Mouse (Mus musculus): Measurements from ENCODE around the gene Hps3.
"Not testable (repeated sequence)": the region's sequence is repeated elsewhere in the genome, so short reads cannot be mapped to it uniquely, and the experiment has no call there.

The Hps3 gene

DNA sequence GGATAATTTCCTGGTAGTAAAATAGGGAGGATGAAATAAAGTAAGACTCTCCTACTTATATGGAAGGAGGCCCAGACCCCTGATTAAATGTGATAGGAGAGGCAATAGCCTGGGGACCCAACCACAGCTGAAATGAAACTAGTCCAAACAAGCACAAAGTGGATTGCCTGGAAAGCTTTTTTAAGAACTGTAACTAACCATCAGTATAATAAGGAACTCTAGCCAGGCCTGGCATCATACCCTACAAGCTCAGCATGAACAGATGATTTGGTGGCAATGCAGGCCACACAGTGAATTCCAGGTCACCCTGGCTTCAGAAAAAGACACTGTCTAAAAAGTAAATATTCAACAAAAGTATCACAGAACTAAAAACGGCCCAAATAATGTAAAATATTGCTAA lies 29.5 kb downstream of the Hps3 start:
- DNase-seq (ENCODE audit: low read depth) = no peak

DNA sequence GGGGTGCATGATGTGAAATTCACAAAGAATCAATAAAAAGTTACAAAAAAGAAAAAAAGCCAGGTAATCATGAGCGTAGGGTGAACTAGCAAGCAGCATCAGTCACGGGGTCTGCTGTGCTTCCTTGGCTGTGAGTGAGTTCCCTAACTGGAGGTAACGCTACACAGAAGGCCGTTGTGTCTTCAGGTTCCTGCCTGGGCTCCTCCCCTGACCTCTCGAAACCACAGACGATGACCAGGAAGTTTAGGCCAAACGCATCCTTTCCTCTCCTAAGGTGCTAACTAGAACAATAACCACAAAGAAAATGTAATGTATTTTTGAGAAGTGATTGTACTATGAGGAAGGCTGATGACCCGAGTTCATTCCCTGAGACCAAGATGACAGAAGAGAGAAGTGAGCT lies 30.7 kb downstream of the Hps3 start:
- DNase-seq (ENCODE audit: low read depth) = no peak

DNA sequence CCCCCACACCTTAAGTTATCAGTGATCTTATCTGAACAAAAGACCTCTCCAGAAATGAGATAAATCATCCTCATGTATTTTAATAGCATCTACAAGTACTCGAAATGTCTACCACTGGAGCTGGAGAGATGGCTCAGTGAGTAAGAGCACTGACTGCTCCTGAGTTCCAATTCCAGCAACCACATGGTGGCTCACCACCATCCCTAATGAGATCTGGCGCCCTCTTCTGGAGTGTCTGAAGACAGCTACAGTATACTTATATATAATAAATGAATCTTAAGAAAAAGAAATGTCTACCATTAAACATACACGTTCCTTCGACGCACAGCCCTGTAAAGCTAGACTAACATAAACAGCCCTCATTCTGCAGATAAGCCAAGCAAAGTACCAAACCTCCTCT lies 32.3 kb downstream of the Hps3 start:
- DNase-seq (ENCODE audit: low read depth) = no peak

DNA sequence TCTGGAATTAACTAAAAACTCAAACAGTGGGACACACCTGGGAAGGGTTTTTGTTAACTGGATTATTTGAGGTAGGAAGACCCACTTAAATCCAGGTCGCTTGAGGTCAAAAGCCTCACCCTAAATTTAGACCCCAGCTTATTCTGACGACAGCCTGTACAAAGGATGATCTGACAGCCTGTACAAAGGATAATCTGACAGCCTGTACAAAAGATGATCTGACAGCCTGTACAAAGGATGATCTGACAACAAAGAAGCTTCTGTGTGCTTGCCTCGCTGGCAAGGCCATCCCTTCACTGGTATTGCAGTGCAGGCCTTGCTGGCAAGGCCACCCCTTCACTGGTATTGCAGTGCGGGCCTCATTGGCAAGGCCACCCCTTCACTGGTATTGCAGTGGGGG lies 34.3 kb downstream of the Hps3 start:
- DNase-seq (ENCODE audit: low read depth) = no peak

DNA sequence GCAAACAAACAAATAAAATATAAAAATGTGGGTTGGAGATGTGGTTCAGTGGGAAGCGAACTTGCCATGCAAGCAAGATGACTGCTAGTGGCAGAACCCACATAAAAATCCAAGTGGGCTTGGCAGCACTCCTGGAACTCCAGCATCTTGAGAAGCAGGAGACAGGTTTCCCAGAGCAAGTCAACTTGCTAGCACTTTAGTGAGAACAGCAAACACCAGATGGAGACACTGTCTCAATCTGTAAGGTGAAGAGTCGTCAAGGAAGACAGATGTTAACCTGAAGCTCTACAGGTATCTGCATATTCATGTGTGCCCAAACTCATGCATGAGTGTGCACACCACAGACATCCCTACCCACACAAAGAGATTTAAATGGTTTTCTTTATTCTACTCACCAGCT lies 35.6 kb downstream of the Hps3 start:
- no peak for DNase-seq (ENCODE audit: low read depth)

DNA sequence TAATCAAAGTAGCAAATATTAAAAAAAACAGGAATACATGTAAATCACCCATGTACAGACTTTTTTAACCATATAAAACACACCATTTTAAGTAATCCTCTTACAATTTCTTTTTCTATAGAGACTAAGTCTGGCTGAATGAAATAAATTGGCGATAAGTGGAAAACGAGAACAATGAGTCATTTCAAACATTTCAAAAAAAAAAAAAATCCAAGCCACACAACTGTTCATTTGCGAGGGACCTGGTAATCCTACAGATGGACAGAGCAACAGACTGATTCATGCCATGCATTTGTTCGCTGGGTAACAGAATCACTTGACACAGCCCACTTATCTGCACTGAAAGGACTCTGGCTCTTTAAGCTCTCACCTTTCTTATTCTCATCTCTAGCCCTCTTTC lies 42.7 kb downstream of the Hps3 start:
- DNase-seq (ENCODE audit: low read depth) = no peak

DNA sequence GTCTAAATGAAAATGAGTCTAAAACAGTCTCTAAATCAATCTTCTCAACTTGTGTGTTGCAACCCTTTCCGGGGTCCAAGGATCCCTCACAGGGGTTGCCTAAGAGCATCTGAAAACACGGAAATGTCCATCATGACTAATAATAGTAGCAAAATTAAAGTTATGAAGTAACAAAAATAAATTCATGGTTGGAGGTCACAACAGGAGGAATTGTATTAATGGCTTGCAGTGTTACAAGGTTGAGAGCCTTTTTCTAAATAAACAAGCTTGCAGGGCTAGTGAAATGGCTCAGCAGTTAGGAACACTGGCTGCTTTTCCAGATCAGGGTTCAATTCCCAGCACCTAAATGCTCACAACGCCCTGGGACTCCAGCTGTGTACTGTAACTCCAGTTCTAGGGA lies 45.1 kb downstream of the Hps3 start:
- no peak for DNase-seq (ENCODE audit: low read depth)

DNA sequence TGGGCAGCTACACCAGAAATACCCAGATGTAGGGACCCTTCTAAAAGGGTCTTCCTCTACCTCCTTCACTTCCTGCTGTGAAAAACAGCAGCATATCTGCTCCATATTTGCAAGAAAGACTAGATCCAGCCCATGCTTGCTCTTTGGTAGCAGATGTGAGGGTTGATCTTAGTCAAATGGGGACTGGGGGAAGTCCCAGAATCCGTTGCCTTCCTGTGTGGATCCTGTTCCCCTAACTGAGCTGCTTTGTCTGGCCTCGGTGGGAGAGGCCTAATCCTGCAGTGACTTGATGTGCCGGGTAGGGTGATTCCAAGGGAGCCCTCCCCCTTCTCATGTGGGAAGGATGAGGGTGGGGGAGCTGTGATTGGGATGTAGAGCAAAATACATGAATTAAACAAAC lies 49.0 kb downstream of the Hps3 start:
- DNase-seq (ENCODE audit: low read depth) = no peak

DNA sequence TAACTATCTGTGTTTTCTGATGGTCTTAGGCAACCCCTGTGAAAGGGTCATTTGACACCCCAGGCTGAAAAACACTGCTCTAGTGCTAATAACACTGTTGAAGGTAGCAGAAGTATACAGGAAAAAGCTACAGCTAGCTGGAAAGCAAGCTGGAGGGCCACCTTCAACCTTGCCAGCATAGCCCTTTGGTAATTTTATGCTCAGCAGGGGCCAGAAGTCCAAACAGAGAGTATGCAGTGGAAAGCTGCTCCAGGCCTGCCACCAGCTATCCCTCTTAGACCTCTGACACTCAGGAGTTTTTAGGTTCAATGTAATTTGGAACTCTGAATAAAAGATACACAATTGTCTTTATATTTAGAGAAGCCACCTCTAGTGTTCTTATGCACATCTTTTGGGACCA lies 52.3 kb downstream of the Hps3 start:
- DNase-seq (ENCODE audit: low read depth) = no peak

DNA sequence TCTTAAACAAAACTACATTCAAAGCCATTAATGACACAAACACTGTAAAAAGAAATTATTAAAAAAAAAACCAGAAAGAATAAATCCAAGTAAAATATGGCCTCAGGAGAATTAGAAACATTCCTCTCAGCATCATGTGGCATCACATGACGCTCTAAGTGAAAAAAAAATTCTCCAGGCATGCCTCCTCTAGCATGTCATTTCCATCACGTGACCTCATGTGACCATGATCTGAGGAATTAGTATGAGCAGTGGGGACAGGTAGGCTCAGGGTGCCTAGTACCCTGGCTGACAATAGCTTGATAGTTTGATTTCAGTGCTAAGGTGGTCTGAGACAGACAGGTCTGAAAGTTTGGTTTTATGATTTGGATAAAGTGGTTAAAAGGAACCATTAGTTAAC lies 54.0 kb downstream of the Hps3 start:
- DNase-seq (ENCODE audit: low read depth) = no peak

DNA sequence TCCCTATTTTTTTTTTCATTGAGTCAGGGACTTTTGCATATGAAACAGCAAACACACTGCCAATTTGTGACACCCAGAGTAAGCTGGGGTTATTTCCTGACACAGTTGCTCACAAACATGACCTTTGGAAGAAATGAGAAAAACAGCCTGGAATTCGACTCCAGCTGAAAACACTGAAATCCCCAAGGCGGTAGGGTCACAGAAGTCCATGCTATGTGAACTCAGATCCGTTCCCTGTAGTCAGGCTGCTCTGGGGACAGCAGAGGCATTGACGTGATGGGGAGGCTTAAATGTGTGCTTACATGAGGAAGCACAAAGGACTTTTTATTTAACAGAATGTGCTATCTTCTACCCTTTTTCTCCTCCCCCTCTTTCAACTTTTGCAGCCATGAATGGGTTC lies 56.6 kb downstream of the Hps3 start:
- DNase-seq (ENCODE audit: low read depth) = no peak

DNA sequence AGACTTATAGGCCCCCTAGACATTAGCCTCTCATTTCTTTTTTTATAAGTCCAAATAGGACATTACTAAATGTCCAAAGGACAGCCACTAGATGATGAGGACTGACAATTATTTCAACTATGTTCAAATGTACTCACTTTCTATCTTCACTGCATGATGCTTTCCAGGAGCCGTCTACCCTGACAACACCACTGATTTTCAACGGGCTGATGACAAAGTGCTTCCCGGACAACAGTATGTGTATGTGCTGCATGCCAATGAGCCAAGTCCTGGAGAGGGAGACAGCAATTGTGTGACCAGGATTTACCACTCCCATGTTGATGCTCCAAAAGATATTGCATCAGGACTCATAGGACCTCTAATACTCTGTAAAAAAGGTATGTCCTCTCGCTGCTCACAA lies 69.0 kb downstream of the Hps3 start:
- DNase-seq (ENCODE audit: low read depth) = no peak

DNA sequence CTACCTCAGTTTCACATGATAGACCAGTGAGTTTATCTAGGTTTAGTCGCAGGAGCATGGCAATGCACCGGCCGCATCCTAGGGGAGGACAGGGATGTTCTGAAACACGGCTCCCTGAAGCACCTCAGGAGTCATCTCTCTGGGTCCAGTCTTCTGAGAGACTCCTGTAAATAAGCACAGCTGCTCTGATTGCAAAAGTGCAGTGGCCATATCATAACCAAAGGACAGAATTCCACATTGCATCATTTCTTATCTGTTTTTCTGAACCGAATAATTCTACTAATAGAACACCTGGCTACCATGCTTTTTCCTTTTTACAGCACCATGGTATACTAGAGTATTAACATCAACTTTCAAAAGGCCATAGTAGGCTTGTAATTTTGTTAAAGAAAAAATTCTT lies 69.9 kb downstream of the Hps3 start:
- DNase-seq (ENCODE audit: low read depth) = no peak

DNA sequence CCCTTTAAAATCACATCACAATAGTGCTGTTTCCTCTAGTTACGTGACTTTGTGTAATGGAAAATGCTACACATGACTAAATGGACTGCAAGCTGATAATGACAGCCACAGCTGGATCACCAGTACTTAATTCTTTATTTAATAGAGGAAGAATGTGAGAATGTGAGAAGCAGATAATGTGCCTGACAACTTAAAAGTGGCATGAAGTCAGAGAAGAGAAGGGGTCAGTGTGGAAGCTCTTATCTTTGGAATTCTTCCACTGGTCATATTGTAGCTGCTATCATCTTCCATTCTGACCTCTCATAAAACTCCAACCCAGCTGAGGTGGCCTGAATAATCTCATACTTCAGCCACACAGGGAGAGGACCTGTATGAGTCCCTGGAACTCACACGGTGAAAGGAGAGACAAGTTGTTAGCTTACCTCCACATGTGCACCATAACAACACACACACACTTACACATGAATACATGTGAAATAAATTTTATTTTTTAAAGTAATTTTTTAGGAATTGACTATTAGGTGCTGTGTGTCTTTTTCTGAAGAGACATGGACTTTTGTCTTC lies 70.4 kb downstream of the Hps3 start:
- DNase-seq (ENCODE audit: low read depth) = no peak

DNA sequence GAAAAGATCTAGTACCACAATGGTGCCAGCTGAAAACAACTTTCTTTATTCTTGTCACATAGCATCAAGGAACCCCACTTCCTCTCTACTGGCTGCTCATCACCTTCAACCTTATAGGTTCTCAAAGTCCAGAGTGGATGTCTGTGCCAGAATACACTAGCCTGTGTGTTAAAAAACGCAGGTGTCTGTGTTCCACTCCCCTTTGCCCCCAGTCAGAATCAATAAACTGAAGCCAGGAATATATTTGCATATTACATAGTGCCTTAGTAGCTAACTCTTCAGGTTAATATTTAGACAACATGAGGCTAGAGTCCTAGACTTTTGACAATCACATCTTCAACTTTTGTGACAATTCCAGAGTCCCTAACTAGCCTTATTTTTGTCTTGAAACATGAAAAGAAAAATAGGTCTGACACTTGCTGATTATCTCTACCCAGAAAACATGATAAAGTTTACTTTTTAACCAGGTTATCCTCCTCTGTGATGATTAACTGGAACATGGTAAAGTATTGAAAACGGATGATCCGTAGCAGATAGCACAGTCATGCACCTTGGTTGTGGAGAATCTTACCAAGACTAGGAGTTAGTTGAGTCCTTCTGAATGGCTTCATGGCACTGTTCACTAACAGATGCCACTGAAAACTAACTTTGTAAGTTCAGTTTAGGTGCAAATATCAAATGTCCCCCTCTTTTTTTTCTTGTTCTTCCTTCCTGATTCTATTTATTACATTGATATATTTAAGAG lies 72.2 kb downstream of the Hps3 start:
- no peak for DNase-seq (ENCODE audit: low read depth)

DNA sequence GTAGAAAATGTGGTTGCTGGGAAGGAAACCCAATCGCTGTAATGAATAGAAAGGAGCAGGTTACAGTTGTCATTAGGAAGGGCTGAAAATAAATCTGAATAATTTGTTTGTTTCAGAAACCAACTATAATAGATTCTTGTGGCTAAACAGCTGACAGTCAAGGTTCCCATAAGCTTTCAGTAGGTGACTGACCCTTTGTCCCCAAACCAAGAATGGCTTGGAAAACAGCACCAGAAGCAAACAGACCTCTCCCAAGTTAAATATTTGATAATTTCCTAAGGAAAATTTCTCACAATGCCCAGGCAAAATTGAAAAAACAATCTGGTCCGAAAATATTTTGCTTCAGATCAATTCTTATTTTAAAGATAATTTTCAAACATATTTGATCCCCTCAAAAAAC lies 73.8 kb downstream of the Hps3 start:
- DNase-seq (ENCODE audit: low read depth) = no peak

DNA sequence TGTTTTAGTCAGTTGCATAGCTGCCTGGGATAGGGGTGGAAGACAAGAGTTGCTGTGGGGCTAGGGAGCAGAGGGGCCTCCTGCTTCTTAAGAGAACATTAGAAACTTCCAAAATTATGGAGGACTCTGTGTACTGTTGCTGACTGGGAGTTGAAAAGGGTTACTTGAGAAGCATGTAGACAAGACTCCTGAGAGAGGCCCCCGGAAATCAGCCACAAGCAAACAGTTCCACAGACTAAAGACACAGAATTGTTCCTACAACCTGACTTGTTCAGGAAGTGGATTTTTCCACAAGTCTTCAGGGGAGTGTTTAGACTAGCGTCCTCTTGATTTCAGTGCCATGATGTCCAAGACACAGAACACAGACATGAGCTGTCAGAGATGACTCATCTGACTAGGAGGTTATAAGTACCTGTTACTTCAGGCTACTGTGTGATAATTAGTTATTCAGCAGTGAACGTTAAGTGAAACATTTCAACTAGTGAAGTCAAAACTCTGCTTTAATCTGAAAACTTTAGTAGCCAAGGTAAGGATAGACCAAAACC lies 74.5 kb downstream of the Hps3 start:
- DNase-seq (ENCODE audit: low read depth) = no peak

DNA sequence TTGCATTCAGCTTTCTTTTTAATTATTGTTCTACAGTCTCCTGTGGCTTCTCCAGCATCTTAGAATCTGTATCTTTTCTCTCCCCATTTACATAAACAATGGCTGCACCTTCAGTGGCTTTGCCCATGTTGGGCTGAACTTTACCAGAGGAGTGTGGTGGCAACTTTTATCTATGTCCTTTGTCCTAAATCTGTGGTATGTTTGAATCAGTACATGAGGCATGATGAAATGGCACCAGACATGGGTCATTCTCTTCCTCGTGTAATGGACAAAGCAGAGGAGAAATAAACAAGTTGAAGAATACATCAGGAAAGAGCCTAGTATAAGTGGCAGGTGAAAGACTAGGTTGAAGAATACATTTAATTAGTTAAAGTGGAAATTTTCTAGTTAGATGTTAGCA lies 76.1 kb downstream of the Hps3 start:
- DNase-seq (ENCODE audit: low read depth) = no peak

DNA sequence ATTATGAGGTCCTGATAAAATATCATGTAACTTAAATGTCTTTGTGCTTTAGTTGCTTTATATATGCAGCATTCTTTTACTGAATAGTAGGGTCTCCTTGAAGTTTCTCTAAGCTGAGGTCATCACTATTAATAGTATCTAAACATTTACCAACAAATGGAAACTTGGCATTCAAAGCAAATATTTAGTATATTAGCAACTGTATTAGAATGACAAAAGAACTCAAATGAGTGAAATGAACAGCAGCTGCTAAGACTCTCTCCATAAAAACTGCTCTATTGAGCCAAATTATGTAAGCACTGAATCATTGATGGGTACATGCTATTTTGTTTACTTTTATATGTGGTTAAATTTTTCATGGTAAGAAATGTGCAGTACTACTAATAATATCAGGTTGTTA lies 77.1 kb downstream of the Hps3 start:
- DNase-seq (ENCODE audit: low read depth) = no peak

DNA sequence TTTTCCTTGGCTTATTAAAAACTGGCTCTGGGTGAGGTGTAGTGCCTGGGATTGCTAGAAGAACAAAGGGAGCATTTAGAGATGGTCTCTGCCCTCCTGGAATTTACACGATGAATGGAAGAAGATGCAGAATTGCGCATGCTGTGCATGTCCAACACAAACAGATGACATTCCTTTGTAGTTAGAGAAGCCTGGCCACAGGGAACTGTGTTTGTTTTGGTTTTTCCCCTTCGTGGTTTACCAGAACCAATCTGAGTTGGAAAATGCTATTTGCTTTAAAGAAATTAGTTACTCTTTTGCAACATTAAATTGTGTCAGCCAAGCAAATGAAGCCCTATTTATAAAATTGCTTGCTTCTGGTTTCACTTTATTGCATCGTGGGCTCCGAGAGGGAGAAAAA lies 78.2 kb downstream of the Hps3 start, which contains the start of gene Cp:
Gene Cp, plus strand, starts transcription at position 170 of the 400 bp plus-strand sequence.
- DNase-seq (ENCODE audit: low read depth) = no peak

DNA sequence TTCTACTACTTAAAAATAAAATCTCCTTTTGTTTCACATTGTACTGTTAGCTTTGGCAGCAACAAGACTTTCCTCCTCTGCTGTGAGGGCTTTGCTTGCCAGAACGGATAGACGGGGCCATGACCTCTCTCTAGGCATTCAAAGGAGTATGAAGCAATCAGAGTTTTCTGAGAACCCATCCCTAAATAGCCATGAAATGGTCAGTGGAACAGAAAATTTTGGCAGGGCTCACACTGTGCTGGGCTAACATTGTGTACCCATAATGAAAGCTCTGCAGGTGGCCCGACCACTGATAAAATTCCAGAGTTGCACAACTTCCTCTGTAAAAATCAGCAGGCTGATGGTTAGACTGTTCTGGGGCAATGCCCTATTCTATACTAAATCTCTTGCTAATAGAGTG lies 81.2 kb downstream of the Hps3 start:
- DNase-seq (ENCODE audit: low read depth) = no peak

DNA sequence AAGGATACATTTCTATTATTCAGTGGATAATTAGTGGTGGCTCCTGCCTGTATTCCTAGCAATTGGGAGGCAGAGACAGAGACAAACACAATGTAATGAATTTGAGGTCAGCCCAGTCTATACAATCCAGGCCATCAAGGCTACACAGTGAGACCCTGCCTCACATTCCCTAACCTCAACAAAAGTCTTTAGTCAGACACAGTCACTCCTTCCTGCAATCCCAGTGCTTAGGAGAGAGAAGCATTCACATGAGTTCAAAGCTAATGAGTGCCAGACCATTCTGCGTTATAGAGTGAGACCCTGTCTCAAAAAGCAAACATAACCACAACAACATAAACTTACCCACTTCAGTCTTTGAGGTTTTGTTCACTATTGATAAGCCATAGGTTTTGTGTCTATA lies 81.7 kb downstream of the Hps3 start:
- DNase-seq (ENCODE audit: low read depth) = no peak

DNA sequence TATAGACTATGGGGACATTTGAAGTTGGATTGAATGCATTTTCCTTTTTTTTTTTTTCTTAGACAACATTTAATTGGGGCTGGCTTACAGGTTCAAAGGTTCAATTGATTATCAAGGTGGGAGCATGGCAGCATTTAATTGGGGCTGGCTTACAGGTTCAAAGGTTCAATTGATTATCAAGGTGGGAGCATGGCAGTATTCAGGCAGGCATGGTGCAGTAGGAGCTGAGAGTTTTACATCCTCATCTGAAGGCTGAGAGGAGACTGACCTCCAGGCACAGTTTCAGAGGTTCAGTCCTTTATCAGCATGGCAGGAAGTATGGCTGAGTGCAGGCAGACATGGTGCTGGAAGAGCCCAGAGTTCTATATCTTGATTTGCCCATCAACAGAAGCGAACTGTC lies 85.7 kb downstream of the Hps3 start:
- not testable (repeated sequence) for DNase-seq (ENCODE audit: low read depth)

DNA sequence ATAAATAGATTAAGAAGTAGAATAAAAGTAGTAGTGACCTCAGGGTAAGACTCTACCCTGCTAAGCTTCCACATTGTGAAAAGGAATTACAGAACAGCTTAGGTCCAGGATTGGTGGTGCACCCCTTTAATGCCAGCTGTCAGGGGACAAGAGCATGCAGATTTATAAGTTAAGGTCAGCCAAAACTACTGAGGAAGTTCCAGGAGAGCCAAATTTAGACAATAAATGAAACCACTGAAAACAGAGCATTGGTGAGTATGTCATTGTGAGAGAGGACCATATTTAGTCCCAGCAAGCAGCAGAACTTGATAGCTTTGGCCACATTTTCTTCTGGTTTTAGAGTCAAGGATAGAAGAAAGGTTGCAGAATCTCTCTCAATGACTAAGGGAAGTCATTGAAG lies 86.6 kb downstream of the Hps3 start:
- no peak for DNase-seq (ENCODE audit: low read depth)

Data from c-Kit-positive CD71-negative TER-119-negative erythroid progenitor cells, embryonic 14.5 days (primary cell).